Mouse (Mus musculus) hindbrain, postnatal 0 days (tissue): ENCODE measurements at regions not wholly inside any gene's neighbourhood (a gene's known extent, or its start where the extent isn't known, plus 50 kb on each side); places are given as distances from the start of the nearest gene placed in this dataset.
A peak's percentile ranks its signal among the peaks of the same experiment; 100 is the strongest.

Experiments
- ATAC-seq: fragments of 200-750 bp; cut with Nextera tagmentation; 2 replicates; pipeline ENCODE4 v1.8.0; 2017; ENCODE audit warnings: mild to moderate bottlenecking, moderate TSS enrichment, moderate library complexity
- DNase-seq: peaks from one replicate; pipeline ENCODE4 v3.0.0-alpha.2; 2015; ENCODE audit warnings: low spot score
- H3K27ac ChIP-seq: fragments of 300-500 bp; sonication (generic); 2 replicates; pipeline ENCODE4 v1.5.1; 2014; ENCODE audit warnings: mild to moderate bottlenecking
- H3K27me3 ChIP-seq: fragments of 300-500 bp; sonication (generic); 2 replicates; pipeline ENCODE4 v1.6.1; 2014; ENCODE audit warnings: low read length, mixed read lengths; ENCODE audit not compliant: insufficient read depth
- H3K36me3 ChIP-seq: fragments of 300-500 bp; sonication (generic); 2 replicates; pipeline ENCODE4 v1.6.1; 2014; ENCODE audit warnings: low read length, mixed read lengths; ENCODE audit not compliant: insufficient read depth
- H3K4me1 ChIP-seq: fragments of 300-500 bp; sonication (generic); 2 replicates; pipeline ENCODE4 v1.6.1; 2014; ENCODE audit warnings: antibody characterized with exemption, low read length, mixed read lengths; ENCODE audit not compliant: insufficient read depth
- H3K4me2 ChIP-seq: fragments of 300-500 bp; sonication (generic); 2 replicates; pipeline ENCODE4 v1.6.1; 2014; ENCODE audit warnings: low read depth, mild to moderate bottlenecking, low read length, moderate library complexity, mixed read lengths
- H3K4me3 ChIP-seq: fragments of 300-500 bp; sonication (generic); 2 replicates; pipeline ENCODE4 v1.5.1; 2014; ENCODE audit warnings: low read length
- H3K9ac ChIP-seq: fragments of 300-500 bp; sonication (generic); replicated peaks from 2 replicates; pipeline ENCODE4 v1.6.1; 2014; ENCODE audit warnings: mild to moderate bottlenecking, low read length, moderate library complexity, mixed read lengths
- H3K9me3 ChIP-seq: fragments of 300-500 bp; sonication (generic); 2 replicates; pipeline ENCODE4 v1.6.1; 2016; ENCODE audit warnings: low read length, mixed read lengths
- CTCF ChIP-seq: IDR thresholded peaks from 2 replicates; pipeline ENCODE4 v1.5.1; 2016; ENCODE audit warnings: antibody characterized with exemption, control low read depth, low read depth
- WGBS: fragments of 180-500 bp; shearing (Covaris S2); extraction: QIAGEN DNeasy Blood & Tissue Kit; methylation state at CpG from one replicate; pipeline ENCODE4 v1.1.7; 2014; 5-methylcytosine and 5-hydroxymethylcytosine counted together

- no peak overlapping the region for H3K27ac ChIP-seq
- no peaks in the 10 kb centered on the region for H3K4me1 ChIP-seq
- H3K9me3 ChIP-seq = no peaks in the 10 kb centered on the region
- 81% methylated on average over 2 of the region's 2 CpGs for WGBS
- H3K36me3 ChIP-seq = no peaks in the 10 kb centered on the region
- no peak overlapping the region for H3K4me3 ChIP-seq
- H3K4me2 ChIP-seq = no peak overlapping the region
- DNase-seq = no peak
- ATAC-seq = no peak
- H3K9ac ChIP-seq = no peak overlapping the region
- H3K27me3 ChIP-seq = no peaks in the 10 kb centered on the region
- no peak for TF ChIP-seq CTCF
Observed at GRCm38 (mm10) chr4:31225741-31226140, 738.2 kb upstream of the Map3k7 start.

DNA sequence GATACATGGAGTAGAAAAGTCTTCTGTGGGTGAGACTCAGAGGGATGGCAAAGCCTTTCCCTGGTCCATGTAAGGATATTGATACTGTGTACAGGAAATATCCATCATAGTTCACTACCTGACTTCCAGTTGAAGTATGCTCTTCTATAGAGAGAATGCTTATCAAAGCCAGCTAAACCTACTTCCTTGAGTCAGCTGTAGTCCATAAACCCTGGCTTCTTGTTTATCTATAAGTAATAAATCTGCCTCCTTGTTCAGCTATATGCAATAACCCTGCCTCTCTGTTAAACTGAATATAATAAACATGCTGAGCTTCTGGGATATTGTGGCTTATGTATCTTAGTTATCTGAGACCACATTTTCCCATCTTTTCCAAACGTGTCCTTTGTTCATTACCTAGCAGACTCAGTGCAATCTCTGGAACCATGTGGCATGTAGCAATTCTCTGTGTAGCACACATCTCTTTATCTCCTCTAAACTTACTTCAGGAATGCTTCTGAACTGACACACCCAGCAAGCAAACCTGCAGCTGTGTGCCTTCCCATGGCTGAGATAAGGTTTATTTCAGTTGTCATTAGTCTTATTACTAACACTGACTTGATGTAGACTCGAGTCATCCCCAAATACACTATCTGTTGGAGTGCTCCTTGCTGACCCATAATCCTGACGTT lies 694.9 kb upstream of the Map3k7 start:
- Histone ChIP-seq H3K36me3 (no peaks in the 10 kb centered on the region), H3K4me1 (no peaks in the 10 kb centered on the region), H3K9me3 (no peaks in the 10 kb centered on the region), H3K4me2 (no peak overlapping the region), H3K9ac (no peak overlapping the region), H3K4me3 (no peak overlapping the region), H3K27ac (no peak overlapping the region), H3K27me3 (no peaks in the 10 kb centered on the region)
- no peak for DNase-seq
- ATAC-seq = no peak
- 81% methylated on average over 3 of the region's 3 CpGs for WGBS
- no peak for TF ChIP-seq CTCF

GRCm38 (mm10) chr4:31274131-31274530 lies 689.8 kb upstream of the Map3k7 start:
- ATAC-seq (no peak), DNase-seq (no peak)
- Histone ChIP-seq H3K4me1 (no peaks in the 10 kb centered on the region), H3K9me3 (no peaks in the 10 kb centered on the region), H3K36me3 (no peaks in the 10 kb centered on the region), H3K9ac (no peak overlapping the region), H3K27ac (no peak overlapping the region), H3K27me3 (no peaks in the 10 kb centered on the region), H3K4me3 (no peak overlapping the region), H3K4me2 (no peak overlapping the region)
- no peak for TF ChIP-seq CTCF
- 95% methylated on average over 1 of the region's 1 CpGs for WGBS

DNA sequence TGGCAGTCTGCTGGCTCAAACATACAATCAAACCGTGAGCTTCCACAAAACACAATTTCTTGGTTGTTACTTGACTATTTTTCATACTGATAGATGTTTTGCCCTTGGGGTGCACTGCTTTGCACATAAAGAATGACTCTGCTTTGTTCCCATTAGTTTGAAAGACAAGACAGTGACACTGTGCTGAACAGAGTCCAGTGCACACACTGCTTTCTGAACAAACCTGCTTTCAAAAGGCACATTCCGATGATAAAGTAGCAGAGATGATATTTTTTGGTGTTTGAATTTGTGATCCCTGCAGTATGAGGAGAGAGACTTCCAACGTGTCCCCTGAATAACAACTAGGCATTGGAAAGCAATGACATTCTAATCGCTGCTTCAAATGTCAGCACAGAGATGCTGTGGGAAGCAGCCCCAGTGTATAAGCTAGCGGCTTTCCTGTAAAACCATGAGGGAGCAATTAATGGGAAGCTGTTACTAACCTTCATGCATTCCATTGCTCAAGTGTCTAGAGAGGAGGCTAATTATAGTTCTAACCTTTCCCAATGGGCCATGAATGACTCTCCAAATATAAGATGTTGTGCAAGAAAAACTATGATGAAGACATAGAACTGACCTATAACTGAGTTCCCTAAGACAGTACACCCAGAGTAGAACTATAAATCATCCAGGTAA lies 673.5 kb upstream of the Map3k7 start:
- H3K4me2 ChIP-seq = no peak overlapping the region
- DNase-seq (peak; percentile 11), ATAC-seq (no peak)
- H3K4me1 ChIP-seq = no peaks in the 10 kb centered on the region
- H3K27me3 ChIP-seq = no peaks in the 10 kb centered on the region
- no peak overlapping the region for H3K27ac ChIP-seq
- WGBS = 24% methylated on average over 5 of the region's 5 CpGs
- no peak overlapping the region for H3K9ac ChIP-seq
- TF ChIP-seq CTCF = no peak
- H3K36me3 ChIP-seq = no peaks in the 10 kb centered on the region
- no peak overlapping the region for H3K4me3 ChIP-seq
- H3K9me3 ChIP-seq = no peaks in the 10 kb centered on the region

DNA sequence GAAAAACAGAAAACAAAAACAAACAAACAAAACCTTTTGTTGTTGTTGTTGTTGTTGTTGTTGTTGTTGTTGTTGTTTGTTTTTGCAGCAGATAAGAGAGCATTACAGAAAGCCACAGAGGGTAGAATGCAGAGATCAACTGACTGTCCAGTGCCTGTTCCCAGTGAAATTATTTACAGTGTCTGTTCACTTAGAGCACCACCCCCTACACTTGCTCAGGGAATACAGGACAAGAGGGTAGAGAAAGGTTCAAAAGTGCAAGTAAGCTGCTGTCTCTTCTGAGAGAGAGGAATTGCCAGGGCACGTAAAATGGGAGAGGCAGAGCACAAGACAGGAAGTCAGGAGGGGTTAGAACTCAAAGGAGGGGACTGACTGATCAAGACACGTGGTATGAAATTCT lies 670.1 kb upstream of the Map3k7 start:
- H3K9me3 ChIP-seq = no peaks in the 10 kb centered on the region
- no peaks in the 10 kb centered on the region for H3K4me1 ChIP-seq
- TF ChIP-seq CTCF = no peak
- ATAC-seq (no peak), DNase-seq (no peak)
- no peaks in the 10 kb centered on the region for H3K27me3 ChIP-seq
- 80% methylated on average over 2 of the region's 2 CpGs for WGBS
- H3K36me3 ChIP-seq = no peaks in the 10 kb centered on the region
- no peak overlapping the region for H3K9ac ChIP-seq
- no peak overlapping the region for H3K27ac ChIP-seq
- H3K4me3 ChIP-seq = no peak overlapping the region
- H3K4me2 ChIP-seq = no peak overlapping the region

GRCm38 (mm10) chr4:31297848-31298247 lies 666.0 kb upstream of the Map3k7 start:
- WGBS = 80% methylated on average over 3 of the region's 3 CpGs
- Histone ChIP-seq H3K27me3 (no peaks in the 10 kb centered on the region), H3K27ac (no peak overlapping the region), H3K4me3 (no peak overlapping the region), H3K9ac (no peak overlapping the region), H3K9me3 (no peaks in the 10 kb centered on the region), H3K4me1 (no peaks in the 10 kb centered on the region), H3K36me3 (no peaks in the 10 kb centered on the region), H3K4me2 (no peak overlapping the region)
- TF ChIP-seq CTCF = no peak
- DNase-seq (no peak), ATAC-seq (no peak)

- no peaks in the 10 kb centered on the region for H3K4me1 ChIP-seq
- no peak for ATAC-seq
Observed at GRCm38 (mm10) chr4:31319269-31319668, 644.6 kb upstream of the Map3k7 start.

More at GRCm38 (mm10) chr4:31319269-31319668, 644.6 kb upstream of the Map3k7 start:
- Histone ChIP-seq H3K9ac (no peak overlapping the region), H3K4me2 (no peak overlapping the region), H3K4me3 (no peak overlapping the region), H3K27ac (no peak overlapping the region), H3K36me3 (no peaks in the 10 kb centered on the region), H3K27me3 (no peaks in the 10 kb centered on the region), H3K9me3 (no peaks in the 10 kb centered on the region)
- no peak for DNase-seq
- 67% methylated on average over 6 of the region's 6 CpGs for WGBS
- TF ChIP-seq CTCF = no peak
